Mouse (Mus musculus): ENCODE data around the gene Col1a1.

The Col1a1 gene

GRCm38 (mm10) chr11:94978947-94979346, 42.9 kb downstream of the Col1a1 start:
- DNase-seq, result peak; percentile 94 to 95

- no peak for DNase-seq
Measured at GRCm38 (mm10) chr11:94979462-94980179, 43.6 kb downstream of the Col1a1 start.

GRCm38 (mm10) chr11:94985140-94985539, 49.1 kb downstream of the Col1a1 start:
- DNase-seq, result no peak

DNA sequence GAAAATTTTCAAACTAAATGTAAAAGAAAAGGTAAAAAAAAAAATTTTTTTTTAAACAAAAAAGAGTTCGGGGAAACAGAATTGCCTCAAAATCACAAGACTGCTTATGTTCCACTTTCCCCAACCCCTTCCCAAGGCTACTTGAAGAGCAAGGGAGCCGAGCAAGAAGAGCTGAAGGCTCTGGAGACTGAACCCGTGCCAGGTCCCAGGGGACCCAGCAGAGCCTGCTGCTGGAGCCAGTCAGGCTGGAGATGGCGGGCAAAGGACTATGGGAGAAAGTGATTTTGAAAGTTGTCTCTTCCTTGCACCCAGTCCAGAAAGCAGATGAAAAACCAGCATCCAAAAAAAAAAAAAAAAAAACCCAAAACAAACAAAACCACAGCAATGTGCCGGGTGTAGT, 49.8 kb downstream of the Col1a1 start:
- DNase-seq, result no peak

- peak in 1 of 2 experiments; percentile 35 for DNase-seq
Measured at GRCm38 (mm10) chr11:94986435-94986834, 50.4 kb downstream of the Col1a1 start.

GRCm38 (mm10) chr11:94987341-94987740, 51.3 kb downstream of the Col1a1 start:
- peak in 1 of 2 experiments; percentile 26 for DNase-seq

DNA sequence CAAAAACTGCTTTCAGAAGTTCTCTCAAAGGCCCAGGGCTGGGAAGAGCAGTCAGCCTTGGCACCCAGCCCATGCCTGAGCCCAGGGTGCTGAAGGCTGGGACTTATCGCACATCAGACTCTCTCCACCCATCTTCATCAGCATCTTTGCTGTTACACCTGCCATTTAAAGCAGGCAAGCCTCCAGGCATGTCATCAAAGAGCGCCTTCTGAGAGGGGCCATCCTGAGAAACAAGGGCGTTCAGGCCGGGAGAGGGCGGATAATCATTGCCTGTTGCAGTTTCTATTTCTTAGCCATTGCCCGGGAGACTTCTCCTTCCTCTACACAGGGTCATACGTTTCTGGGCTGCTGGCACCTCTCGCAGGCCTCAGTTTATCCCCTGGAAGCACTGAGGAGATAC, 51.8 kb downstream of the Col1a1 start:
- no peak for DNase-seq

GRCm38 (mm10) chr11:94988780-94989561, 52.9 kb downstream of the Col1a1 start:
- DNase-seq, result peak in 1 of 2 experiments; percentile 30

DNA sequence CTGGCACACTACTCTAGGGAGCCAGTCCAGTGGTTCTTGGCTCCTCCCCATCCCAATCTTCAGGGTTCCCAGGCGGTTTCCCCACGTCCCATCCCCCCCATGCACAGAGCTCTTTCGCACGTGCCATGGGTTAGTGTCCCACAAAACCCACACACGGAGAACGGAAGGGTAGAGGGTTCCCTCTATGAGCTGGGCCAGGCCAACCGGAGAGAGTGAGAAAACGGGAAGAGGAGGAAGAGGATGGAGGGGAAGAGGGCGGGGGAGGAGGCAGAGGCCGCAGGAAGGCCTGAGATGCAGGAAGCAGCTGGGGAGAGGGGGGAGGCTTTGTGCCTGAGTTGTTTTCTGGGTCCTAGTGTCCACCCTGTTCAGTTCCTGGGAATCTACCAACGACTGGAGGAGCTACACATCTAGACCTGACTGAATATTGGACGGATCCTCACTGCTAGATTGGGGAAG, 53.6 kb downstream of the Col1a1 start:
- peak; percentile 76 to 84 for DNase-seq

DNA sequence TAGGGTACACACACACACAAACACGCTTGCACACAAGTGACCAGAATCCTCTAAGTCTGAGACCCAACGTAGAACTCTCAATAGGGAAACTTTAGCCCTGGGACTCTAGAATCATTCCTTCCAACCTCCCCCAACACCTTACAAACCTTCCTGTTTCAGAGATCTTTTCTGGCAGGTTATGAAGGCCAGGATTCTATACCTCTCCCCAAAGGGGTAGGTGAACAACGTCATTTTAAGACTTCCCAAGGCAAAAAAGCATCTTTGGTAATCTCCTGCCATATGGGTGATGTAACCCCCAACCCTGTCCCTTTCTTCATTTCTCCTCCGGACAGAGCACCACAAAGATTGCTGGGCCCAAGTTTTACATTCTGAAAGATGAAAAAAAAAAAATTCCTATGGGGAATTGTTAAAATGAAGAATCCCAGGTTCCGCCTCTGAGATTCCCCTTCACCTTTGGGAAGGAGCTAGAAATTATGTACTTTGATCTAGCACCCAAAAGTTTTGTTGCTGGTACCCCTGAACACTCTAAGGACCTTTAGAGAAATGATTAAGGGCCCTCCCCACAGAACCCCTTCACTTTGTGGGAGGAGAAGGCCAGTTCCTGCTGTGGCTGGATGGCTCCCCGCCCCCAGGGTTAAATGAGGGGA, 54.2 kb downstream of the Col1a1 start:
- no peak for DNase-seq

GRCm38 (mm10) chr11:94990749-94991577, 54.9 kb downstream of the Col1a1 start, which contains the start of gene Ppp1r9b:
Gene Ppp1r9b, plus strand, starts transcription at chr11:94991035.
- peak; percentile 93 for DNase-seq

GRCm38 (mm10) chr11:94991641-94992479, 55.8 kb downstream of the Col1a1 start:
- DNase-seq, result peak; percentile 67 to 74

DNA sequence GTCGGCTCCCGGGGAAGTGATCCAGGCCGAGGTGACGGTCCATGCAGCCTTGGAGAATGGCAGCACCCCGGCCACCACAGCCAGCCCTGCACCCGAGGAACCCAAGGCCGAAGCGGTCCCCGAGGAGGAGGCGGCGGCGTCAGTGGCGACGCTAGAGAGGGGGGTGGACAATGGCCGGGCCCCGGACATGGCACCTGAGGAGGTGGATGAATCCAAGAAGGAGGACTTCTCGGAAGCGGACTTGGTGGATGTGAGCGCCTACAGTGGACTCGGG, 56.4 kb downstream of the Col1a1 start:
- peak in 1 of 2 experiments; percentile 57 for DNase-seq

DNA sequence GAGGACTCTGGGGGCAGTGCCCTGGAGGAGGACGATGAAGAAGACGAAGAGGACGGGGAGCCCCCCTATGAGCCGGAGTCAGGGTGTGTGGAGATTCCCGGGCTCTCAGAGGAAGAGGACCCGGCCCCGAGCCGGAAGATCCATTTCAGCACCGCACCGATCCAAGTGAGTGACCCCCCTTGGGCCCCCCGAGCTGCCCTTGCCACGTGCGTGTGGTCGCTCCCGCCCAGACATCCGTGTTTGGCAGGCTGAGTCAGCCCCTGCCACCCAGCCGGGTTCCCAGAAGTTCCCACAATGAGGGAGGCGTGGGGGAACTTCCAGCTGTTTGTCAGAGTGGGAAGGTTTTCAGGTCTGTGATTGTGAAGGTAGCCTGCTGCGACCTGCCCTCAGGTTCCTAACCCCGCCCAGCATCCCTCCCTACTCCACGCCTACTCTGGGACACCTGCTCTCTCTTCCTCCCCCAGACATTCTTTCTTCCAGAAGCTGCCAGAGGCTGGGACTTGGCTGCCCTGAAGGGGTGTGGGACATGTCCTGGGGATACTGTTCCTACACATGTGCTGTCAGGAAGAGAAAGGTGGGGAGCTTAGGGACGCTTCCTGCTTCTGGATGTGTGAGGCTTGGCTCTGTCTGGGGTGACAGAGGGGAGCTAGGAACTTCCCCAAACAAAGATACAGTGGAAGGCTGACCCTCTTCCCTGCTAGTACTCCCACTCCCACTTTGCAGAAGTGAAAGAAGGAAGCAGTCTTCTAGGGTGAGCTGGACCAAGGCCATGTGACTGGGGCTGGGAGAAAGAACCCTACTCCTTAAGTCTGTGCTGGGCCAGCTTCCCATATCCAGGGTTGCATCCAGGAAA, 57.0 kb downstream of the Col1a1 start:
- DNase-seq, result peak; percentile 65 to 73

DNA sequence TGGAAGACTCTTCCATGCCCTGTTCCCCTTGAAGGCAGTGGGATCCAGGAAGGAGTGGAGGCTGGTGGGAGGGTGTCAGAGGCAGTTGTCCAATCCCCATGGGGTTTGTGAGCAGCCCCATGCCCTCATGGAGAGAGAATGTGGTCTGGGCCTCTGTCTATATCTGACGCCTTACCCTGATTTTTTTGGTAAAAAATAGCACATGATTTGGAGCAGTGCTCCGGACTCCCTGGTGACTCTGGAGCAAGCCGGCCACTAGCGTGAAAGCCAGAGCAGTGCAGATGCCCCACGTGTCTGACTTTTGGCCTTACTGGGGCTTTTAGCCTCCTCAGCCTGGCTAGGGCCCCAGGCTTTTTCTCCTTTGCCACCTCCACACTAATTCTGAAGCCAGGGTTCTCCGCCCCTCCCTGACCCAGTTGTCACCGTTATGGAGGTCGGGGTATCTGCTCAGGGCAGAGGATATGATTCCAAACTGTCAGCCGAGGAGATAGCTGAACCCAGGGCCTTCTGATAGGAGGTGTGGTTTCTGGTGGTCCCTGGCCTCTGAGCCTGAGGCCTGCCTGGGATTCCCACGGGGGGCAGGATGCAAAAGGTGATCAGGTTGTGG, 58.3 kb downstream of the Col1a1 start:
- no peak for DNase-seq

GRCm38 (mm10) chr11:94994947-94995772, 59.1 kb downstream of the Col1a1 start:
- peak in 1 of 2 experiments; percentile 24 for DNase-seq

GRCm38 (mm10) chr11:94996101-94996500, 60.1 kb downstream of the Col1a1 start:
- DNase-seq, result peak in 1 of 2 experiments; percentile 16

DNA sequence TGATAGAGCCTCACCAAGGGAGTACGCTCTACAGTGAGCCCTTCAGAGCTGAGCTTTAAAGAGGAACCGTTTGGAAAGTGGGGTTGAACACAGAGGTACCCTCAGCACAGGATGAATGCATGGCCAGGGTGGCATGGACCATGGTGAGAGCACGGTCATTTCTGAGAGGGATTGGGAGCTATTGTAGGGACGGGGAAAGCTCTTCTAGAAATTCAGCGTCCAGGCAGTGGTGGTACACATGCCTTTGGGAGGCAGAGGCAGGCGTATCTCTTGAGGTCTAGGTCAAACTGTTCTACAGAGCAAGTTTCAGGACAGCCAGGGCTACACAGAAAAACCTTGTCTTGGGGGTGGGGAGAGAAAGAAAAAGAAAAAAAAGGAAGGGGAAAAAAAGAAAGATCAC, 61.0 kb downstream of the Col1a1 start:
- peak in 1 of 2 experiments; percentile 17 for DNase-seq

DNA sequence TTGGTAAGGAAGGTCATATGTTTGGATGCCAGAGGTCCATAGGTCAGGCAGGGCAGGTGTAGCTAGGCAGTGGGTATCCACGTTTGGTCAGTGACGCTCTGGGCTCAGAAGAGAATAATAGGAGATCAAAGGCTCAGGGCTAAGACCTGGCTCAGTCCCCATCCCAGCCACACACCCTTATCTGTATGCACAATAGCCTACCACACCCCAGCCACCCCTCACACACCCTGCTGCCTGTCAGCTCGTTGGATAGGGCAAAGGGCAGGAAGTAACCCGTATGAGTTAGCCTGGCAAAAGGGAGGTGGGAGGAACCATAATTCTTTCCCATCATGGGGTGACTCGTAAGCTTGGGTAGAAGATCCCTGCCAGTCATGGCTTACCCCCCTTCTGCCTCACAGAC, 61.6 kb downstream of the Col1a1 start:
- DNase-seq, result no peak
